Mouse (Mus musculus) adrenal gland, adult 18-20 months (tissue): ENCODE measurements around the gene Setd5. TPM values are rescaled to one million over a fixed set of nuclear protein-coding genes. Genes with fewer than 3 reads are reported as not detected.
A peak's percentile ranks its signal among the peaks of the same experiment; 100 is the strongest.

Source experiments
- DNase-seq, 2 experiments: peaks; one replicate each; pipeline ENCODE4 v3.0.0; 2021 to 2022; ENCODE audit warnings: low spot score in 2 of 2
- total RNA-seq, 2 experiments: library from RNA; stranded (reverse); gene quantifications; 1 replicate in 1 of 2; 2 replicates in 1 of 2; pipeline ENCODE4 v1.2.3; 2021

Setd5 gene
- total RNA-seq, 2 experiments from 2014 or later, result 72.2 to 86.2 TPM

DNA sequence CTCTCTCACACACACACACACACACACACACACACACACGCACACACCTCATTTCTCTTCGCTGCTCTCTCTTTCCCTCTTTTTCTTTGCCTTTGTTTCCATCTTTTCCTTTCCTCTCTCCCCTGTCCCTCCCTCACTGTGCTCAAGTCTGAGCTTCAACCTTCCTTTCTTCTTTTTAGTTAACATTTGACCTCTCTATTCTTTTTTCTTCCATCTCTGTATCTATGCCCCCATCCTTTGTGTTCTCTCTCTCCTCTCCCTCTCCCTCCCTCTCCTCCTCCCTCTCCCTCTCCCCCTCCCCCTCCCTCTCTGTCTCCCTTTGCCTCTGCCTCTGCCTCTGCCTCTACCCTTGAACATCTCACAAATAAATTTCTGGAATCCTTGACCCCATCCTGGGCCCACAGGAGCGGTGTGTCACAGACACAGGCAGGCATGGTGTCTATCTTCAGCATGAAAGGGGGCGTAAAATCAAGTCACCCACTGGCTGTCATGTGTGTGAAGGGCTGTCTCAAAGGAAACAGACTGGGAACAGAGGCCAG lies 102.1 kb downstream of the Setd5 start:
- DNase-seq, result no peak

DNA sequence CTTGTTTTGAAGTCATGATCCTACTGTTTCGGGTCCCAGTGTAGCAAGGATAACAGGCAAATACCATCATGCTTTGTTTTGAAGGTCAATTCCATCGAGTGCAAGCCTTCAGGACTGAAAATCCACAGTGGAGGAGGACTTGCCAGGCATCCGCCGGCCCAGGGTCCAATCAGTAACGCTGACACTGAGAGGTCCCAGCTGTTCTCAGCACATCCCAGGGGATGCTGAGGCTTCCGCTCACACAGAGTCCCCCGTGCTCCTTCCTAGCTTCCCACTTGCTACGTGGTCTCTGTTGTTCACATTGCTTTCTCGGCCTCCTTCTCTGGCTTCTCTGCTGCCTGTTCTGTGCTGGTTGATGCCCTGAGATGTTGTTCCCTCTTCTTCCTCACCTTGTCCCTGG lies 107.0 kb downstream of the Setd5 start:
- no peak for DNase-seq

DNA sequence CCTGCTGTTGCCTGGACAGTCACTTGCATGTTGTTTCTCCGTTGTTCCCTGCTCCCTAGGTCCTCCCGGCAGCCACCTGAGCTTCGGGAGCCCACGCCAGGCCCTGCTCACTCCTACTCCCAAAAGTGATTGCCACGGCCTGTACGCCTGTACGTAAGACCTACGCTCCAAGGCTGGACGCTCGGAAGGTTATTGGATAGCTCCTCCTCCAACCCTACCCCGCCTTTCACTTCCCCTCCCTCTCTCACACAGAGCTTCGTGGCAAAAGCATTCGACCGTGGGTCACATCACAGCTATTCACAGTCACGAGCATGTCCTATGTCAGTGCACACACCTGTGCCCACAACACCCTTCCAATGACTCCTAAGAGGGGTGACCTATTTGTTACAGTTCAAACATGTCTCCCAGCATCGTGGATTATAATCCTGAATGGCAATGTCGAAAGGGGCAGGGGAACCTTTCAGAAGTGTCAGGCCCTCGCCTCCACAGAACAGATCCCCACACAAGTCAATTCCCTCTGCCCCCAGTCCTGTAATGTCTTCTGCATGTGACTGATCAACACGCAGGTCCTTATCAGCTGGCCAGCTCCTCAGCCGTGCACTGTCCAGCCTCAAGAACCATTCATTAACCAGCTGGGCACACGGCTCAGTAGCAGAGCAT lies 107.8 kb downstream of the Setd5 start:
- DNase-seq, result no peak

DNA sequence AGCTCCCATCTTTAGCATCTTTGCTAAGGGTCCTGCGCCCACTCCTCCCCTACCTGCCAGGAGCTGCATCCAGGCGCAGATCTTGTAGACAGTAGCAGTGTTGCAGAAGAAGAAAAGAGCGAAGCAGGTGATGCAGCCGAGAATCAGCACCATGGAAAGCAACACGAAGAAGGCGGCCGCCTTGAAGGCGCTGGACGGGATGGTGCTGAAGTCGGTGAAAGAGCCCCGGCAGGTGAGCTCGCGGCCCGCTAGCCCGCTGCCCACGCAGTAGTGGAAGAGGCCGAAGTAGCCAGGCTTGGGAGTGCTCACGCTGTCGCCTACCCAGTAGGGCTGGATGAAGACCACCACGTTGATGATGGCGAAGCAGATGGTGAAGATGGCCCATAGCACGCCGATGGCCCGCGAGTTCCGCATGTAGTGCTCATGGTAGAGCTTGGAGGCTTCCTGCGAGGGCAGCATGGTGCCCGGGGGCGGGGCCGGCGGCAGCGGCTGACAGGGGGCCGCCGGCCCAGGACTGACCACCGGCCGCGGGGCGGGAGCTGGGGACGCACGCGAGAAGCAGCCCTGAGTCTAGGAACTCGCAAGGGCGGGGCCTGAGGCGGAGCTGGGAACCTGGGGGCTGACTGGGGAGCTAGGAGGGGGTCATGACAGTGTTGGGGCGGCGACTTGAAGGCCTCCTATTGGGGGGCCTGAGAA lies 116.7 kb downstream of the Setd5 start:
- peak in 1 of 2 experiments; percentile 22 for DNase-seq

DNA sequence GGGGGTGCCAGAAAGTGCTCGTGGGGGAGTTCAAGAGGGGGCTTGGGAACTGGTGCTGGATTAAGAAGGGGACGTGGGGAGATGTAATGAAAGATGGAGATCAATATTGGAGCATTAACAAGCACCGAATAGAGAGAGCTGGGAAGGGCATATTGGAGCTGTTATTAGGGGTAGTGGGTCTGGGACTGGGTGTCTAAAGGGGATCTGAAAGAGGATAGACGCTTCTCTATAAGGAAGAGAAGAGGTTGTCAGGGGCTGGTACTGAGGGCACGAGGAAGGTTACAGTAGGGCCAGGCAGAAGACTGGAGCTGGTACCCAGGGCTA lies 117.3 kb downstream of the Setd5 start:
- no peak for DNase-seq

DNA sequence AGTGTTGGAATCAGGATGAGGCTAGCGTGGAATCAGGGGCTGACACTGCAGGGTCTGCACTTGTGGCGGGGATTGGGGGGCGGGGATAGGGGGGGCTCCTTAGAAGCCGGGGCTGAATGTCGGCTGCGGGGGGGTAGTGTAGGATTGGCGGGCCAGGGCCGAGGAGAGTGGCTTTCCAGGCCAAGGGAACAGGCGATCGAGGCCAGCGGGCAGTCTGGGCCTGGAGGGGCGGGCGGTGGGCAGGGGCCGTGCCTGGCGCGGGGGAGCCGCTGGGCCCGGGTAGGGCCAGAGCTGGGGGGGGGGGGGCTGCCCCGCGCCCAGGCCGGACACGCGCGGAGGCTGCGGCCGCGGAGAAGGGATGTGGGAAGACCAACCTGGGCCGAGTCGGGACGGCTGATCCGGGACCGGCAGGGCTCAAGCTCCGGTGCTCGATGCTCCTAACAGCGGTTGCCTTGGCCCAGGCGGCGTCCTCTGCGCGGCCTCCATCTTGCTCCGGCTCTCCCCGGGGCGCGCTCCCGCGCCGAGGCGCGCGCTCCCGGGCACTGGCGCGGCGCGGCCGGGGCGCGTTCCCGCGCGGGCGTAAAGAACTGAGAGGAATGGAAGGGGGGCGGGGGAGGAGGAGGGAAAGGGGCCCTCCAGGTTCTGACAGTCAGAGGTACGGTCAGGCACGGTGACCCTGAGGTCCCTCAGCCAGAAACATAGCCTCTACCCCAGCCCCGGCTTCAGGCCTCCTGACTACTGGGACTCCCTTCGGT lies 117.9 kb downstream of the Setd5 start, which contains the start of gene Lhfpl4:
Gene Lhfpl4 (minus strand): TSS at position 544 of the 755 bp plus-strand sequence.
- DNase-seq, result peak in 1 of 2 experiments; percentile 7

DNA sequence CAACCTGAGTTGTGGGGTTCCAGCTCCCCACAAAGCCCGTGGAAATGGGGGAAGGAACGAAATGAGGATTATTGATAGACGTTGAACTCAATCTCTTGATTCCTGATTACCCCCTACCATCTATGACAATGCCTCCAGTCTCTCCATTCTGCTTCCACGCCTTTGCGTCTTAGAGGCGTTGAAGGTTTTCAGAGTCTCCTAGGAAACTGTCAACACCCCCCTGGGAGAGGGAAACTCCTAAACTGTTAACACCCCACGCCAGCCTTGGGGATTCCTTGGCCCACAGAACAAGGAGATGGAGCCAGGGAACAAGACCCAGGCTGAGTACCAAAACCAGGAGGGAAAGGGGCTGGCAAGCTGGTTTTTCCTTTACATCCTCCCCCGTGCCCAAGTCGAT lies 118.4 kb downstream of the Setd5 start:
- no peak for DNase-seq

Other genes starting within 250 kb of the Setd5 start
- 10 to 100 TPM in 1 of 2 experiments, 1 to 10 TPM in 1; 9.4 to 14.7 TPM for gene Srgap3, start 130.1 kb upstream of the Setd5 start, total RNA-seq
- 10 to 100 TPM; 38.6 to 40.9 TPM for gene Thumpd3, start 31.1 kb upstream of the Setd5 start, total RNA-seq
- gene Lhfpl4, start 118.0 kb downstream of the Setd5 start, total RNA-seq, result 1 to 10 TPM; 4.1 to 4.3 TPM
- 10 to 100 TPM; 18.2 to 18.4 TPM for gene Mtmr14, start 160.5 kb downstream of the Setd5 start, total RNA-seq
- gene Cpne9, start 204.9 kb downstream of the Setd5 start, total RNA-seq, result 1 to 10 TPM; 2.8 to 4.4 TPM
- 10 to 100 TPM; 25.4 to 26.4 TPM for gene Brpf1, start 229.8 kb downstream of the Setd5 start, total RNA-seq
- 10 to 100 TPM in 1 of 2 experiments, 1 to 10 TPM in 1; 10.0 to 10.3 TPM for gene Ogg1, start 249.6 kb downstream of the Setd5 start, total RNA-seq